Mouse (Mus musculus) liver, embryonic 16.5 days (tissue): ENCODE data around the gene Tescl. TPM values are rescaled to one million over a fixed set of nuclear protein-coding genes. Genes with fewer than 3 reads are reported as not detected.

Experiments used
- ATAC-seq: fragments of 200-750 bp; cut with Nextera tagmentation; 2 replicates; pipeline ENCODE4 v1.8.0; 2017; ENCODE audit warnings: low read depth, mild to moderate bottlenecking, moderate number of reproducible peaks, moderate library complexity
- H3K27ac ChIP-seq: fragments of 300-500 bp; sonication (generic); 2 replicates; pipeline ENCODE4 v1.5.1; 2014; ENCODE audit warnings: mild to moderate bottlenecking, low read length
- H3K27me3 ChIP-seq: fragments of 300-500 bp; sonication (generic); 2 replicates; pipeline ENCODE4 v1.6.1; 2014; ENCODE audit warnings: low read depth, low read length, mixed read lengths; ENCODE audit not compliant: control insufficient read depth, insufficient read depth
- H3K36me3 ChIP-seq: fragments of 300-500 bp; sonication (generic); 2 replicates; pipeline ENCODE4 v1.6.1; 2014; ENCODE audit warnings: mild to moderate bottlenecking; ENCODE audit not compliant: control insufficient read depth, insufficient read depth
- H3K4me1 ChIP-seq: fragments of 300-500 bp; sonication (generic); 2 replicates; pipeline ENCODE4 v1.6.1; 2014; ENCODE audit warnings: low read depth, low read length, mixed read lengths; ENCODE audit not compliant: control insufficient read depth
- H3K4me2 ChIP-seq: fragments of 300-500 bp; sonication (generic); 2 replicates; pipeline ENCODE4 v1.6.1; 2014; ENCODE audit warnings: low read depth, low read length, mixed read lengths
- H3K4me3 ChIP-seq: fragments of 300-500 bp; sonication (generic); 2 replicates; pipeline ENCODE4 v1.5.1; 2014; ENCODE audit warnings: low read depth, mild to moderate bottlenecking, low read length
- H3K9ac ChIP-seq: fragments of 300-500 bp; sonication (generic); 2 replicates; pipeline ENCODE4 v1.6.1; 2014; ENCODE audit warnings: low read depth, low read length
- H3K9me3 ChIP-seq: fragments of 300-500 bp; sonication (generic); replicated peaks from 2 replicates; pipeline ENCODE4 v1.6.1; 2016; ENCODE audit warnings: low read length; ENCODE audit not compliant: control insufficient read depth
- WGBS: fragments of 180-500 bp; shearing (Covaris S2); extraction: QIAGEN DNeasy Blood & Tissue Kit; methylation state at CpG from one replicate; pipeline ENCODE4 v1.1.7; 2014; ENCODE audit not compliant: insufficient replicate concordance; 5-methylcytosine and 5-hydroxymethylcytosine counted together
- polyA plus RNA-seq: library from polyadenylated mRNA; unstranded; fragments of >200 nt; fragmentation: Nextera tagmentation; extraction: Ambion mirVana; gene quantifications from 2 replicates; pipeline ENCODE4 v1.2.1, GENCODE M21; 2015

Gene Tescl
- polyA plus RNA-seq, 1 experiment from 2014 or later: not detected

DNA sequence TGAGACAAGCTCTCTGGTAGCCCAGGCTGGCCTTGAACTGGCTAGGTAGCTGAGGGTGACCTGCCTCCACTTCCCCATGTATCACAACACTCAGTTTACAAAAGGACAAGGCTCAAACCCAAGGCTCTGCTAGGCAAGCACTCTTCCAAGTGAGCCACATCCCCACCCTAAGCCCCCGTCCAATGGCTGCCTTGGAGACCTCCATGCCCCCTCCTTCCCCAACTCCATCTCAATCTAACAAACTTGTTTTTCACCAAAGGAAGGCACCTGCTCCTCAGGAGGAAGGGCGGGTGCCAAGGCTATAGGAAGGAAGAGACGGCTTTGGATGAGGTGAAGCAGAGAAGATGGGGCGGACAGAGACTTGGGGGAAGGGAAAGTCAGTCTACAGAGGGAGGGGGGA lies 39.0 kb upstream of the Tescl start:
- ATAC-seq: no peak
- peak overlapping the region; percentile 96 for H3K9ac ChIP-seq
- H3K27ac ChIP-seq: peak overlapping the region; percentile 100
- peaks cover 18% of the 10 kb centered on the region for H3K36me3 ChIP-seq
- peak overlapping the region; percentile 89 for H3K4me3 ChIP-seq
- peak overlapping the region; percentile 95 for H3K4me2 ChIP-seq
- WGBS: 15% methylated on average over 4 of the region's 4 CpGs
- no peaks in the 10 kb centered on the region for H3K9me3 ChIP-seq
- peaks cover 62% of the 10 kb centered on the region for H3K4me1 ChIP-seq
- no peaks in the 10 kb centered on the region for H3K27me3 ChIP-seq

DNA sequence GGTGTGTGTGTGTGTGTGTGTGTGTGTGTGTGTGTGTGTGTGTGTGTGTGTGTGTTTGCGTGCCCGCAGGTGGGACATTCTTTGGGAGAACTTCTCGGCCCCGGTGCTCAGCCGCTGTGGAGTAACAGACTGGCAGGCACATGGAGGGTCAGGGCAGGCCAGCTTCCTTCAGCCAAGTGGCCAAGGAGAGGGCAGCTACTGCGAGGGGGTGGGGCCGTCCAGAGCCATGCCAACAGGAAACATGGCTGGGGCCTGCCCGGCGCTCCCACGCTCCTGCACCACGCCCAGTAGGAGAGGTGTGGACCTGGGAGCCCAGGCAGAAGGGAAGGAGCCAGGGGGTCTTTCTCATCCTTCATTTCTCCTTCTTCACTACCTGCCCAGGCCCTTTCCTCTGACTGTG lies 38.6 kb upstream of the Tescl start:
- peak overlapping the region; percentile 100 for H3K27ac ChIP-seq
- peak overlapping the region; percentile 96 for H3K9ac ChIP-seq

GRCm38 (mm10) chr7:24371809-24372145 lies 38.0 kb upstream of the Tescl start:
- WGBS: 16% methylated on average over 3 of the region's 3 CpGs
- no peak for ATAC-seq
- H3K4me2 ChIP-seq: peak overlapping the region; percentile 95
- peak overlapping the region; percentile 89 for H3K4me3 ChIP-seq
- no peaks in the 10 kb centered on the region for H3K27me3 ChIP-seq
- peaks cover 14% of the 10 kb centered on the region for H3K36me3 ChIP-seq
- peak overlapping the region; percentile 100 for H3K27ac ChIP-seq
- H3K9me3 ChIP-seq: no peaks in the 10 kb centered on the region
- peaks cover 65% of the 10 kb centered on the region for H3K4me1 ChIP-seq
- H3K9ac ChIP-seq: peak overlapping the region; percentile 96

More for the DNA sequence above, 38.6 kb upstream of the Tescl start:
- Histone ChIP-seq H3K4me1 (peaks cover 63% of the 10 kb centered on the region), H3K9me3 (no peaks in the 10 kb centered on the region), H3K36me3 (peaks cover 14% of the 10 kb centered on the region), H3K4me3 (peak overlapping the region; percentile 89), H3K27me3 (no peaks in the 10 kb centered on the region), H3K4me2 (peak overlapping the region; percentile 95)
- WGBS: 9% methylated on average over 11 of the region's 11 CpGs
- peak; percentile 43 for ATAC-seq

DNA sequence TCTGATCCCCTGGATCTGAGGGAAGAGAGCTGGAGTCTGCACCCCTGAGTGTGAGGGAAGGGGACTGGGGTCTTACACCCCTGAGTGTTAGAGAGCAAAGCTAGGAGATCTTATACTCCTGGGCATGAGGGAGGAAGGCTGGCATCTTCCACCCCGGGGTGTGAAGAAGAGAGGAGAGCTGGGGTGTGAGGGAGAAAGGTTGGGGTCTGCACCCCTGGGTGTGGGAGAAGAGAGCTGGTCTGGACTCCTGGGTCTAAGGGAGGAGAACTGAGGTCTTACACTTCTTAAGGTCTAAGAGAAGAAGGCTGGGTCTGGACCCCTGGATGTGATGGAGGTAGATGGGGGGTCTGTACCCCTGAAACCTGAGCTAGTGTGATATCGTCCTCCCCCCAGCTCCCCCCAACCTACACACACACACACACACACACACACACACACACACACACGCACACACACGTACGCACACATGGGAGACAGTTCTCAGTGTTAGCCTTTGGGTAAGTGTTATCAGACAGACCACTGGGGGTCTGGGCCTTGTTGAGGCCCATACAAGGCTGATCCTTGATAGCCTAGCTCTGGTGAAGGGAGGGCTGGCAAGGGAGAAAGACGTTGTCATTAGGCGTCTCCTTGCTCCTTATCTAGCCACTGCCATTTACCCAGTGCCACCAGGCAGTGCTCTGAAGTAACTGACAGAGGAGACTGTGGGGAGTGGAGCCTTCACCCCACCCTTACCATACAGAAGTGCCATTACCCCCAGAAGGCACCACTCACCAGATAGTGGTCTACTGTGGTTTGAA lies 37.5 kb upstream of the Tescl start:
- WGBS: 13% methylated on average over 7 of the region's 7 CpGs
- peak; percentile 84 for ATAC-seq
- H3K9me3 ChIP-seq: no peaks in the 10 kb centered on the region
- H3K9ac ChIP-seq: peak overlapping the region; percentile 96
- H3K4me3 ChIP-seq: peak overlapping the region; percentile 89
- H3K27ac ChIP-seq: peak overlapping the region; percentile 100
- H3K27me3 ChIP-seq: no peaks in the 10 kb centered on the region
- H3K4me2 ChIP-seq: peak overlapping the region; percentile 95
- peaks cover 65% of the 10 kb centered on the region for H3K4me1 ChIP-seq
- peaks cover 14% of the 10 kb centered on the region for H3K36me3 ChIP-seq

GRCm38 (mm10) chr7:24369731-24370541 lies 36.2 kb upstream of the Tescl start, which contains the start of gene Kcnn4:
Gene Kcnn4 (plus strand): TSS chr7:24370263.
- H3K4me2 ChIP-seq: peak within 1 kb of the TSS; percentile 95
- no peaks in the 10 kb centered on the region for H3K9me3 ChIP-seq
- no peaks in the 10 kb centered on the region for H3K27me3 ChIP-seq
- H3K9ac ChIP-seq: peak within 1 kb of the TSS; percentile 96
- peaks cover 8% of the 10 kb centered on the region; the same call in 1 of the 2 replicates for H3K36me3 ChIP-seq
- peak within 1 kb of the TSS; percentile 89 for H3K4me3 ChIP-seq
- 12% methylated on average over 23 of the region's 23 CpGs for WGBS
- H3K27ac ChIP-seq: peak within 1 kb of the TSS; percentile 100
- ATAC-seq: peak; percentile 45
- peaks cover 68% of the 10 kb centered on the region for H3K4me1 ChIP-seq

GRCm38 (mm10) chr7:24368946-24369345 lies 35.2 kb upstream of the Tescl start:
- Histone ChIP-seq H3K9ac (peak overlapping the region; percentile 96), H3K27me3 (no peaks in the 10 kb centered on the region), H3K4me2 (peak overlapping the region; percentile 95), H3K27ac (peak overlapping the region; percentile 100), H3K36me3 (no peaks in the 10 kb centered on the region), H3K4me3 (peak overlapping the region; percentile 89), H3K9me3 (no peaks in the 10 kb centered on the region), H3K4me1 (peaks cover 61% of the 10 kb centered on the region)
- WGBS: 86% methylated on average over 7 of the region's 7 CpGs
- ATAC-seq: no peak

DNA sequence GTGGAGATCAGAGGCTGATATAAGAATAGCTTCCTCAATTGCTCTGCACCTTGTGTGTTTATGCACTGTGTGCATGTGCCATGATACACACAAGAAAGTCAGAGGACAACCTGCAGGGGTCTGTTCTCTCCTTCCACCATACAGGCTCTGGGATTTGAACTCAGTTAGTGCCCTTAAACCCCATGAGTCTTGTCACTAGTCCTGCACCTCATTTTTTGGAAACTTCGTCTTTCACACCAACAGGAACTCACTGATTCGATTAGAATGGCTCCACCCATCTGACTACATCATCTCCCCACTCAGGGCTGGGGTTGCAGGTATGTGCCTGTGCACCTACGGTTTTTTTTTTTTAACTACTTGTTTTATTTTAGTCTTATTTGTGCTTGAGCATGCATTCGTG lies 34.5 kb upstream of the Tescl start:
- Histone ChIP-seq H3K9ac (no peak overlapping the region), H3K4me2 (no peak overlapping the region), H3K36me3 (no peaks in the 10 kb centered on the region), H3K27ac (peak overlapping the region; percentile 100), H3K27me3 (no peaks in the 10 kb centered on the region), H3K9me3 (no peaks in the 10 kb centered on the region), H3K4me3 (no peak overlapping the region), H3K4me1 (peaks cover 56% of the 10 kb centered on the region)
- 40% methylated on average over 4 of the region's 4 CpGs for WGBS
- no peak for ATAC-seq

DNA sequence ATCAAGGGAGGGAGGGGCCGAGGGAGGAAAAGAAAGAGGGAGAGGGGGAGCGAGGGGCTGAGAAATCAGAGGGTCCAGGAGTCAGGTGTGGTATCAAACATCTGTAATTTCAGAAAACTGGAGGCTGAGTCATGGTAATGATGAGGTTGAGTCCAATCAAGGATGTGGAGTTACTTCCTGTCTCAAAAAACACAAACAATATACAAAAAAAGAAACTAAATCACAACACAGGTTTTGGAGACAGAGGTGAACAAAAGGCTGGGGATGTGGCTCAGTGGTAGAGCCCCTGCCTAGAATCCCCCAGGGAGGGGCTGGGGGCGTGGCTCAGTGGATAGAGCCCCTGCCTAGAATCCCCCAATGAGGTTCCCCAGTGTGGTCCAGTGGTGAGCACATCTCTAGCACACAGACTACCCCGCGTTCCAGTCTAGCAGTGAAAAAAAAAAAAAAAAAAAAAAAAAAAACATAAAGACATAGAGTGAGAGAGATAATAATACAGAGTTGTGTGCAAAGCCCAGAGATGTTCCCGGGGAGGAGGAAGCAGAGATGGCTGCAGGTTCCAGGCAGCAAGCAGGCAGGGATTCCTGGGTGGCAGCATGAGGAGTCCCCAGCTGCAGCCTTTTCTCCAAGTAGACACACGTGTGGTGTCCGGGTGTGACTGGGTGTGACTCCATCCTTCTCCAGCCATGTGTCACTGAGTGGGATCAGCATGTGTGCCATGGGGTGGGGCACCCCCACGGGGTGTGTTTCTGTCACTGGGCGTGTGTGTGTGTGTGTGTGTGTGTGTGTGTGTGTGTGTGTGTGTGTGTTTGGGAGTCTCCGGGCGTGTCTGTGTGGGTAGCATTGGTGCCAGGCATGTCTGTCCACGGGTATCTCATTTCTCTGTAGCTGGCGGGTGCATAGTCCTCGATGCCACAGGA lies 33.2 kb upstream of the Tescl start:
- peak; percentile 15 for ATAC-seq

More for the DNA sequence above, 33.2 kb upstream of the Tescl start:
- peaks cover 3% of the 10 kb centered on the region; the same call in 1 of the 2 replicates for H3K27me3 ChIP-seq
- no peak overlapping the region; the same call in 1 of the 2 replicates for H3K9ac ChIP-seq
- H3K4me1 ChIP-seq: peaks cover 50% of the 10 kb centered on the region
- 55% methylated on average over 14 of the region's 15 CpGs for WGBS
- H3K4me3 ChIP-seq: no peak overlapping the region
- no peaks in the 10 kb centered on the region for H3K9me3 ChIP-seq
- H3K27ac ChIP-seq: peak overlapping the region; percentile 82
- peak overlapping the region; percentile 30 for H3K4me2 ChIP-seq
- H3K36me3 ChIP-seq: no peaks in the 10 kb centered on the region
